ENCODE assay signal across 18 mouse cellular contexts in genomic region chr4:133182439-133183033, GRCm38 (mm10). TPM values are rescaled to one million over a fixed set of nuclear protein-coding genes. Genes with fewer than 3 reads are reported as not detected.
DNase-seq lines count a peak whose midpoint lies in the region; ATAC-seq lines count a peak whose summit lies in the region.
"Had no signal": no experiment of that assay in that cellular context is flagged by ENCODE, and none has a peak within 500 bp of the region (broad histone marks: within the 10 kb centered on the region; RNA-seq: fewer than 3 reads in every experiment).

No protein-coding gene starts in this region.

- no peak overlapping the region for H3K4me3 ChIP-seq in heart, embryonic 12.5 days
- no peak overlapping the region for H3K4me3 ChIP-seq in limb, embryonic 13.5 days
- no peak overlapping the region for H3K4me3 ChIP-seq in forebrain, embryonic 12.5 days (replicated peaks)
- H3K4me3 ChIP-seq: embryonic facial prominence, embryonic 10.5 days; layer of hippocampus, adult 2 months; liver, embryonic 12.5 days had no signal

- no peaks in the 10 kb centered on the region for H3K27me3 ChIP-seq in heart, embryonic 12.5 days (replicated peaks)
- H3K27me3 ChIP-seq in limb, embryonic 13.5 days = no peaks in the 10 kb centered on the region
- no peaks in the 10 kb centered on the region for H3K27me3 ChIP-seq in forebrain, embryonic 12.5 days
- H3K27me3 ChIP-seq: liver, embryonic 12.5 days had no signal

- H3K36me3 ChIP-seq in heart, embryonic 12.5 days = peaks cover 53% of the 10 kb centered on the region
- peaks cover 46% of the 10 kb centered on the region for H3K36me3 ChIP-seq in limb, embryonic 13.5 days
- H3K36me3 ChIP-seq in forebrain, embryonic 12.5 days (replicated peaks) = peaks cover 23% of the 10 kb centered on the region

- 75% methylated on average over 8 of the region's 8 CpGs for WGBS in heart, embryonic 12.5 days
- 92% methylated on average over 8 of the region's 8 CpGs for WGBS in limb, embryonic 13.5 days
- 96% methylated on average over 8 of the region's 8 CpGs for WGBS in forebrain, embryonic 12.5 days

- H3K4me1 ChIP-seq in heart, embryonic 12.5 days (replicated peaks) = peaks cover 45% of the 10 kb centered on the region
- H3K4me1 ChIP-seq in limb, embryonic 13.5 days = peaks cover 43% of the 10 kb centered on the region
- peaks cover 12% of the 10 kb centered on the region; the same call in 1 of the 2 replicates for H3K4me1 ChIP-seq in forebrain, embryonic 12.5 days

- H3K4me2 ChIP-seq in heart, embryonic 12.5 days = no peak overlapping the region
- no peak overlapping the region for H3K4me2 ChIP-seq in limb, embryonic 13.5 days (replicated peaks)
- no peak overlapping the region for H3K4me2 ChIP-seq in forebrain, embryonic 12.5 days
- H3K4me2 ChIP-seq: liver, embryonic 12.5 days had no signal

- H3K9ac ChIP-seq in heart, embryonic 12.5 days = no peak overlapping the region
- no peak overlapping the region; the same call in 1 of the 2 replicates for H3K9ac ChIP-seq in limb, embryonic 13.5 days
- H3K9ac ChIP-seq in forebrain, embryonic 12.5 days = no peak overlapping the region
- H3K9ac ChIP-seq: liver, embryonic 12.5 days had no signal

- no peaks in the 10 kb centered on the region for H3K9me3 ChIP-seq in heart, embryonic 12.5 days (replicated peaks)
- H3K9me3 ChIP-seq in limb, embryonic 13.5 days = no peaks in the 10 kb centered on the region
- H3K9me3 ChIP-seq in forebrain, embryonic 12.5 days = no peaks in the 10 kb centered on the region
- H3K9me3 ChIP-seq: embryonic facial prominence, embryonic 10.5 days; liver, embryonic 12.5 days had no signal

- no peak for DNase-seq in heart, adult 8-10 months (ENCODE audit: low spot score)
- DNase-seq in thymus, postnatal 25 days = peak; percentile 48
- DNase-seq in thymus, postnatal 36 days = no peak
- no peak for DNase-seq in adrenal gland, adult 18-20 months (ENCODE audit: low spot score in 2 of 2)
- DNase-seq: adrenal gland, postnatal 14 days; cerebellum, postnatal 10 days; gastrocnemius, postnatal 36 days; lung, postnatal 10 days; retina, postnatal 1 day had no signal

- ATAC-seq in heart, embryonic 12.5 days (ENCODE audit: insufficient number of reproducible peaks, low FRiP score) = no peak
- ATAC-seq in limb, embryonic 13.5 days (ENCODE audit: low FRiP score, low read depth) = no peak
- no peak for ATAC-seq in forebrain, embryonic 12.5 days (ENCODE audit: low FRiP score)
- ATAC-seq: hindbrain, embryonic 16.5 days; liver, embryonic 12.5 days had no signal

- peak overlapping the region; percentile 37 for H3K27ac ChIP-seq in heart, embryonic 12.5 days (ENCODE audit: poor library complexity, severe bottlenecking)
- H3K27ac ChIP-seq in limb, embryonic 13.5 days = peak overlapping the region; percentile 95
- H3K27ac ChIP-seq in forebrain, embryonic 12.5 days = no peak overlapping the region
- H3K27ac ChIP-seq: embryonic facial prominence, embryonic 10.5 days; layer of hippocampus, adult 2 months; liver, embryonic 12.5 days had no signal

RNA-seq across cellular contexts. Expression of gene Cd164l2, which starts 29.4 kb away (rescaled TPM):
- 0.34 TPM in 1 of 2 replicates, not detected in the other for polyA plus RNA-seq in heart, embryonic 12.5 days (2016; fragmentation: Nextera tagmentation; extraction: Ambion mirVana)
- total RNA-seq in heart, adult 8-10 months (2022) = not detected
- polyA plus RNA-seq in limb, embryonic 13.5 days (2015; fragmentation: Nextera tagmentation; extraction: Ambion mirVana) = 2.8 and 5.9 TPM in 2 replicates
- 1 to 10 TPM; 1.1 to 2.6 TPM for total RNA-seq in adrenal gland, adult 18-20 months (2021)
- polyA plus RNA-seq in forebrain, embryonic 12.5 days (2016; fragmentation: Nextera tagmentation; extraction: Ambion mirVana) = 0.47 and 0.50 TPM in 2 replicates
- total RNA-seq: monocyte, adult 5-6 weeks had no signal

RNA-seq across cellular contexts. Expression of gene Gpr3, which starts 29.8 kb away (rescaled TPM):
- polyA plus RNA-seq in heart, embryonic 12.5 days (2016; fragmentation: Nextera tagmentation; extraction: Ambion mirVana) = 0.27 and 0.37 TPM in 2 replicates
- total RNA-seq in heart, adult 8-10 months (2022) = not detected
- polyA plus RNA-seq in limb, embryonic 13.5 days (2015; fragmentation: Nextera tagmentation; extraction: Ambion mirVana) = 0.32 and 0.38 TPM in 2 replicates
- total RNA-seq in adrenal gland, adult 18-20 months (2021) = 1 to 10 TPM in 1 of 2 experiments, under 1 TPM in 1; 0.26 to 1.2 TPM
- 0.14 and 0.29 TPM in 2 replicates for polyA plus RNA-seq in forebrain, embryonic 12.5 days (2016; fragmentation: Nextera tagmentation; extraction: Ambion mirVana)
- total RNA-seq: gastrocnemius, postnatal 36 days; monocyte, adult 5-6 weeks had no signal
- polyA plus RNA-seq: kidney, embryonic 14.5 days; liver, embryonic 12.5 days had no signal

RNA-seq across cellular contexts. Expression of gene Wasf2, which starts 52.2 kb away (rescaled TPM):
- polyA plus RNA-seq in heart, embryonic 12.5 days (2016; fragmentation: Nextera tagmentation; extraction: Ambion mirVana) = 68.5 and 70.1 TPM in 2 replicates
- total RNA-seq in heart, adult 8-10 months (2022) = 10 to 100 TPM; 64.1 to 87.2 (median 71.5) TPM
- polyA plus RNA-seq in limb, embryonic 13.5 days (2015; fragmentation: Nextera tagmentation; extraction: Ambion mirVana) = 114 and 132 TPM in 2 replicates
- 100 to 1,000 TPM in 1 of 2 experiments, 10 to 100 TPM in 1; 97.5 to 102 TPM for total RNA-seq in adrenal gland, adult 18-20 months (2021)
- polyA plus RNA-seq in forebrain, embryonic 12.5 days (2016; fragmentation: Nextera tagmentation; extraction: Ambion mirVana) = 36.4 and 42.5 TPM in 2 replicates

RNA-seq across cellular contexts. Expression of gene Map3k6, which starts 58.1 kb away (rescaled TPM):
- polyA plus RNA-seq in heart, embryonic 12.5 days (2016; fragmentation: Nextera tagmentation; extraction: Ambion mirVana) = 2.3 and 3.2 TPM in 2 replicates
- 10 to 100 TPM; 14.8 to 21.8 (median 16.3) TPM for total RNA-seq in heart, adult 8-10 months (2022)
- 2.4 and 2.6 TPM in 2 replicates for polyA plus RNA-seq in limb, embryonic 13.5 days (2015; fragmentation: Nextera tagmentation; extraction: Ambion mirVana)
- total RNA-seq in adrenal gland, adult 18-20 months (2021) = 10 to 100 TPM; 30.7 to 34.2 TPM
- polyA plus RNA-seq in forebrain, embryonic 12.5 days (2016; fragmentation: Nextera tagmentation; extraction: Ambion mirVana) = 1.3 TPM in 2 replicates
